ENCODE assay signal across 8 mouse cellular contexts in genomic region chr8:4259125-4259804, GRCm38 (mm10). TPM values are rescaled to one million over a fixed set of nuclear protein-coding genes. Genes with fewer than 3 reads are reported as not detected.
DNase-seq lines count a peak whose midpoint lies in the region; ATAC-seq and TF ChIP-seq lines count a peak whose summit lies in the region.

Gene Ctxn1 (minus strand): TSS chr8:4259274.

- TF ChIP-seq CTCF in bone marrow macrophage, adult 2 months (IDR thresholded peaks at IDR 0.05; ENCODE audit: low read depth, low read length) = no peak

- H3K27me3 ChIP-seq in embryonic facial prominence, embryonic 15.5 days = no peaks in the 10 kb centered on the region
- H3K27me3 ChIP-seq in kidney, embryonic 14.5 days (ENCODE audit: control insufficient read depth, insufficient read depth, low read length) = no peaks in the 10 kb centered on the region

- H3K4me1 ChIP-seq in bone marrow macrophage, adult 2 months (ENCODE audit: control insufficient read depth, insufficient read depth, low read length) = peaks cover 16% of the 10 kb centered on the region
- H3K4me1 ChIP-seq in embryonic facial prominence, embryonic 15.5 days = peaks cover 28% of the 10 kb centered on the region
- peaks cover 19% of the 10 kb centered on the region for H3K4me1 ChIP-seq in kidney, embryonic 14.5 days (ENCODE audit: control insufficient read depth, insufficient read depth, low read length)

- peak within 1 kb of the TSS; percentile 57 for H3K9ac ChIP-seq in embryonic facial prominence, embryonic 15.5 days
- H3K9ac ChIP-seq in kidney, embryonic 14.5 days (ENCODE audit: low read depth, low read length) = peak within 1 kb of the TSS; percentile 87

- DNase-seq in A20 (ENCODE audit: low read depth, low spot score) (peak; percentile 73), liver (peak; percentile 98)
- DNase-seq in heart, adult 9 months (ENCODE audit: low spot score in 2 of 2) = peak; percentile 89 to 92
- peak; percentile 92 to 93 for DNase-seq in spleen, postnatal 36 days (ENCODE audit: low spot score in 2 of 2)

- peaks cover 66% of the 10 kb centered on the region for H3K36me3 ChIP-seq in embryonic facial prominence, embryonic 15.5 days
- peaks cover 74% of the 10 kb centered on the region for H3K36me3 ChIP-seq in kidney, embryonic 14.5 days (ENCODE audit: control insufficient read depth, insufficient read depth, low read length)

- peak within 1 kb of the TSS; percentile 52 for H3K4me3 ChIP-seq in bone marrow macrophage, adult 2 months (ENCODE audit: insufficient read depth, low read length)
- peak within 1 kb of the TSS; percentile 74 for H3K4me3 ChIP-seq in embryonic facial prominence, embryonic 15.5 days (replicated peaks)
- peak within 1 kb of the TSS; percentile 57 for H3K4me3 ChIP-seq in kidney, embryonic 14.5 days (ENCODE audit: low read length)

- H3K27ac ChIP-seq in bone marrow macrophage, adult 2 months (ENCODE audit: insufficient read depth, low read depth, low read length) = no peak within 1 kb of the TSS
- peak within 1 kb of the TSS; percentile 83 for H3K27ac ChIP-seq in embryonic facial prominence, embryonic 15.5 days (replicated peaks)
- peak within 1 kb of the TSS; percentile 42 for H3K27ac ChIP-seq in kidney, embryonic 14.5 days (ENCODE audit: low read depth, low read length)

- H3K4me2 ChIP-seq in embryonic facial prominence, embryonic 15.5 days (replicated peaks) = peak within 1 kb of the TSS; percentile 87
- H3K4me2 ChIP-seq in kidney, embryonic 14.5 days (replicated peaks; ENCODE audit: low read depth, low read length) = peak within 1 kb of the TSS; percentile 70

- no peak for TF ChIP-seq POLR2A in bone marrow macrophage, adult 2 months (IDR thresholded peaks at IDR 0.05; ENCODE audit: borderline replicate concordance, low read depth, low read length)

- peak; percentile 93 for ATAC-seq in embryonic facial prominence, embryonic 15.5 days (ENCODE audit: insufficient number of reproducible peaks, low FRiP score, low TSS enrichment, low read depth)
- ATAC-seq in kidney, embryonic 14.5 days (ENCODE audit: low FRiP score, low TSS enrichment) = peak; percentile 94
- ATAC-seq in monocyte, adult 5-6 weeks (replicated peaks; ENCODE audit: insufficient number of reproducible peaks, low FRiP score, low TSS enrichment, poor library complexity, severe bottlenecking) = peak; percentile 79

- H3K9me3 ChIP-seq in embryonic facial prominence, embryonic 15.5 days (replicated peaks) = no peaks in the 10 kb centered on the region
- H3K9me3 ChIP-seq in kidney, embryonic 14.5 days (ENCODE audit: control insufficient read depth, low read length) = no peaks in the 10 kb centered on the region

- 4% methylated on average over 28 of the region's 33 CpGs for WGBS in embryonic facial prominence, embryonic 15.5 days
- WGBS in kidney, embryonic 14.5 days = 6% methylated on average over 32 of the region's 33 CpGs

RNA-seq across cellular contexts. Expression of gene Ctxn1, which starts in this region (rescaled TPM):
- polyA plus RNA-seq in bone marrow macrophage, adult 2 months (2012; ENCODE audit: insufficient read depth, insufficient read length, missing spikeins) = 0.67 and 0.76 TPM in 2 replicates
- 72.7 and 80.3 TPM in 2 replicates for polyA plus RNA-seq in embryonic facial prominence, embryonic 15.5 days (2015; fragmentation: Nextera tagmentation; extraction: Ambion mirVana)
- 86.1 and 93.1 TPM in 2 replicates for polyA plus RNA-seq in kidney, embryonic 14.5 days (2014; fragmentation: Nextera tagmentation; extraction: Ambion mirVana)
- total RNA-seq in monocyte, adult 5-6 weeks (2017) = 0.29 to 1.5 TPM in 2 of 3 replicates, not detected in the other

Comparison
In these comparisons a context has a peak if more than half of its experiments do, and no peak if none do; other contexts are left out.
1. RNA of gene Ctxn1 (polyA plus RNA-seq): 86.1 to 93.1 TPM in kidney, embryonic 14.5 days and 72.7 to 80.3 TPM in embryonic facial prominence, embryonic 15.5 days; 0.67 to 0.76 TPM in bone marrow macrophage, adult 2 months; every median in the first group is over 10 times any median in the second.
2. Peak in every context shown above with its lines, with median percentiles within 50 percentile points of each other: DNase-seq, H3K4me3 ChIP-seq and ATAC-seq.